25 mouse cellular contexts compared by ENCODE assay signal in genomic region chr16:95736059-95736458, GRCm38 (mm10). TPM values are rescaled to one million over a fixed set of nuclear protein-coding genes. Genes with fewer than 3 reads are reported as not detected.
DNase-seq lines count a peak whose midpoint lies in the region; ATAC-seq and TF ChIP-seq lines count a peak whose summit lies in the region.
"Had no signal": no experiment of that assay in that cellular context is flagged by ENCODE, and none has a peak within 500 bp of the region (broad histone marks: within the 10 kb centered on the region; RNA-seq: fewer than 3 reads in every experiment).

No protein-coding gene starts in this region.

- H3K27me3 ChIP-seq in liver, embryonic 11.5 days (replicated peaks; ENCODE audit: control insufficient read depth, insufficient read depth, low read length): no peaks in the 10 kb centered on the region
- peaks cover 13% of the 10 kb centered on the region for H3K27me3 ChIP-seq in E14TG2a.4 (ENCODE audit: insufficient read depth, low read length)
- no peaks in the 10 kb centered on the region for H3K27me3 ChIP-seq in liver, postnatal 0 days (ENCODE audit: insufficient read depth, low read length)
- H3K27me3 ChIP-seq: kidney, embryonic 15.5 days; midbrain, embryonic 15.5 days; neural tube, embryonic 13.5 days had no signal

- H3K9ac ChIP-seq in liver, embryonic 11.5 days (ENCODE audit: low read depth, low read length): no peak overlapping the region
- H3K9ac ChIP-seq in liver, postnatal 0 days (replicated peaks): no peak overlapping the region
- H3K9ac ChIP-seq: kidney, embryonic 15.5 days; midbrain, embryonic 15.5 days; neural tube, embryonic 13.5 days had no signal

- no peaks in the 10 kb centered on the region for H3K9me3 ChIP-seq in liver, embryonic 11.5 days (ENCODE audit: control insufficient read depth, low read length)
- no peaks in the 10 kb centered on the region for H3K9me3 ChIP-seq in E14TG2a.4 (ENCODE audit: low read length)
- H3K9me3 ChIP-seq in liver, postnatal 0 days (ENCODE audit: low read length): no peaks in the 10 kb centered on the region; the same call in 1 of the 2 replicates
- H3K9me3 ChIP-seq: G1E; kidney, embryonic 15.5 days; limb, embryonic 10.5 days; midbrain, embryonic 15.5 days; neural tube, embryonic 13.5 days had no signal

- H3K4me1 ChIP-seq in liver, embryonic 11.5 days (replicated peaks; ENCODE audit: control insufficient read depth, insufficient read depth, low read length): no peaks in the 10 kb centered on the region
- peaks cover 33% of the 10 kb centered on the region for H3K4me1 ChIP-seq in E14TG2a.4 (replicated peaks; ENCODE audit: low read depth, low read length)
- H3K4me1 ChIP-seq in liver, postnatal 0 days (ENCODE audit: insufficient read depth): peaks cover 1% of the 10 kb centered on the region; the same call in 1 of the 2 replicates
- H3K4me1 ChIP-seq: kidney, embryonic 15.5 days; midbrain, embryonic 15.5 days had no signal

- no peak; the same call in 1 of the 2 replicates for ATAC-seq in liver, embryonic 11.5 days (replicated peaks; ENCODE audit: low FRiP score)
- ATAC-seq in liver, postnatal 0 days: peak; percentile 55
- ATAC-seq: forebrain, embryonic 16.5 days; midbrain, embryonic 15.5 days had no signal

- H3K4me3 ChIP-seq in liver, embryonic 11.5 days (ENCODE audit: low read depth, low read length): no peak overlapping the region
- 0 out of 2 replicates have a peak overlapping the region, but pooled peaks have one; percentile 1 for H3K4me3 ChIP-seq in E14TG2a.4 (replicated peaks; ENCODE audit: low read length)
- no peak overlapping the region for H3K4me3 ChIP-seq in liver, postnatal 0 days (ENCODE audit: low read depth, low read length)
- H3K4me3 ChIP-seq: kidney, embryonic 15.5 days; limb, embryonic 10.5 days; midbrain, embryonic 15.5 days; myocyte; neural tube, embryonic 13.5 days had no signal

- TF ChIP-seq EP300 in liver, postnatal 0 days (IDR thresholded peaks at IDR 0.05; ENCODE audit: low read depth): no peak

- no peak for TF ChIP-seq CTCF in E14TG2a.4 (conservative IDR thresholded peaks at IDR 0.05; ENCODE audit: low read length)
- no peak for TF ChIP-seq CTCF in liver, postnatal 0 days (IDR thresholded peaks at IDR 0.05; ENCODE audit: low read depth)

- H3K4me2 ChIP-seq in liver, embryonic 11.5 days: no peak overlapping the region
- no peak overlapping the region for H3K4me2 ChIP-seq in liver, postnatal 0 days (ENCODE audit: low read depth, low read length)
- H3K4me2 ChIP-seq: heart, embryonic 11.5 days; kidney, embryonic 15.5 days; midbrain, embryonic 15.5 days; neural tube, embryonic 13.5 days had no signal

- H3K36me3 ChIP-seq in liver, embryonic 11.5 days (ENCODE audit: control insufficient read depth, insufficient read depth, low read length): no peaks in the 10 kb centered on the region
- no peaks in the 10 kb centered on the region for H3K36me3 ChIP-seq in E14TG2a.4 (ENCODE audit: insufficient read depth, low read length)
- H3K36me3 ChIP-seq in liver, postnatal 0 days (replicated peaks; ENCODE audit: insufficient read depth, low read length): no peaks in the 10 kb centered on the region
- H3K36me3 ChIP-seq: G1E; kidney, embryonic 15.5 days; limb, embryonic 10.5 days; midbrain, embryonic 15.5 days; neural tube, embryonic 13.5 days had no signal

- H3K27ac ChIP-seq in liver, embryonic 11.5 days (ENCODE audit: low read depth, low read length): no peak overlapping the region
- no peak overlapping the region for H3K27ac ChIP-seq in liver, postnatal 0 days (ENCODE audit: low read depth)
- H3K27ac ChIP-seq: kidney, embryonic 15.5 days; midbrain, embryonic 15.5 days; neural tube, embryonic 13.5 days had no signal

- DNase-seq in liver (peak; percentile 26), R1 (ENCODE audit: low read depth, low spot score) (peak; percentile 69)
- no peak for DNase-seq in liver, embryonic 11.5 days (ENCODE audit: low spot score)
- no peak for DNase-seq in liver, postnatal 0 days
- DNase-seq in layer of hippocampus, postnatal 10 days (ENCODE audit: low spot score in 2 of 2): no peak
- DNase-seq in layer of hippocampus, adult 11-12 months (ENCODE audit: low spot score): no peak
- DNase-seq: adrenal gland, postnatal 14 days; cerebellum, adult 8-10 months; cerebellum, postnatal 36 days; embryo, embryonic 11 days; gastrocnemius, postnatal 10 days; kidney, adult 11 months; kidney, postnatal 36 days; layer of hippocampus, adult 9-11 months; retina, postnatal 1 day; thymus, postnatal 25 days had no signal

RNA-seq across cellular contexts. Expression of gene Ets2, which starts 34.2 kb away (rescaled TPM):
- polyA plus RNA-seq in liver, embryonic 11.5 days (2014; fragmentation: Nextera tagmentation; extraction: Ambion mirVana): 29.8 and 30.6 TPM in 2 replicates
- 13.2 and 13.5 TPM in 2 replicates for polyA plus RNA-seq in liver, postnatal 0 days (2015; fragmentation: Nextera tagmentation; extraction: Ambion mirVana)
- total RNA-seq in layer of hippocampus, postnatal 10 days (2021): 10 to 100 TPM; 40.0 to 40.6 TPM

Comparison
In these comparisons a context has a peak if more than half of its experiments do, and no peak if none do; other contexts are left out.
1. DNase-seq: peak in liver (single experiment) and R1 (single experiment); none in liver, embryonic 11.5 days (single experiment), liver, postnatal 0 days (single experiment), layer of hippocampus, postnatal 10 days (0 of 2) and layer of hippocampus, adult 11-12 months (single experiment).